Mouse (Mus musculus): ENCODE results near the gene Ripply1. TPM values are rescaled to one million over a fixed set of nuclear protein-coding genes. Genes with fewer than 3 reads are reported as not detected.

Gene Ripply1
- polyA plus RNA-seq, 1 experiment from 2014 or later, result 0.38 TPM

Other genes starting within 250 kb of the Ripply1 start
- 1.2 and 1.3 TPM in 2 replicates for gene Rnf128, start 219.0 kb downstream of the Ripply1 start, polyA plus RNA-seq (2016; fragmentation: Nextera tagmentation; extraction: Ambion mirVana)
- gene Tbc1d8b, start 97.4 kb downstream of the Ripply1 start, polyA plus RNA-seq (2016; fragmentation: Nextera tagmentation; extraction: Ambion mirVana), result 1.1 and 1.6 TPM in 2 replicates
- gene Gm15013, start 67.9 kb downstream of the Ripply1 start, polyA plus RNA-seq (2016; fragmentation: Nextera tagmentation; extraction: Ambion mirVana), result 0.32 TPM in 1 of 2 replicates, not detected in the other
- 0.24 and 0.34 TPM in 2 replicates for gene Cldn2, start 18.5 kb upstream of the Ripply1 start, polyA plus RNA-seq (2016; fragmentation: Nextera tagmentation; extraction: Ambion mirVana)
- gene Morc4, start 89.3 kb upstream of the Ripply1 start, polyA plus RNA-seq (2016; fragmentation: Nextera tagmentation; extraction: Ambion mirVana), result 7.6 TPM in 2 replicates
- 9.0 and 9.6 TPM in 2 replicates for gene Rbm41, start 216.2 kb upstream of the Ripply1 start, polyA plus RNA-seq (2016; fragmentation: Nextera tagmentation; extraction: Ambion mirVana)

Data from midbrain, embryonic 12.5 days (tissue).